Mouse (Mus musculus) C2C12 (cell line): Measurements from ENCODE around the gene Rif1. TPM values are rescaled to one million over a fixed set of nuclear protein-coding genes. Genes with fewer than 3 reads are reported as not detected.

Experiments
- H3K27me3 ChIP-seq: one replicate; pipeline ENCODE4 v1.6.1; 2011; ENCODE audit not compliant: control insufficient read depth, insufficient read depth, insufficient read length
- H3K36me3 ChIP-seq: one replicate; pipeline ENCODE4 v1.6.1; 2011; ENCODE audit not compliant: control insufficient read depth, insufficient read depth
- H3K4me3 ChIP-seq: one replicate; pipeline ENCODE4 v1.5.1; 2011; ENCODE audit warnings: mild to moderate bottlenecking, control low read depth; ENCODE audit not compliant: poor library complexity, insufficient read depth, severe bottlenecking
- H3K79me2 ChIP-seq: one replicate; pipeline ENCODE4 v1.6.1; 2011; ENCODE audit not compliant: control insufficient read depth, insufficient read depth
- H3K79me3 ChIP-seq: one replicate; pipeline ENCODE4 v1.6.1; 2011; ENCODE audit warnings: low read depth, control low read depth
- H3ac ChIP-seq: one replicate; pipeline ENCODE3; 2011; ENCODE audit warnings: low read depth; ENCODE audit not compliant: control insufficient read depth, insufficient read length
- CEBPB ChIP-seq: IDR thresholded peaks from one replicate; pipeline ENCODE4 v1.6.1; 2011; ENCODE audit warnings: low read depth, mild to moderate bottlenecking, control low read depth, moderate library complexity
- CTCF ChIP-seq: IDR thresholded peaks from one replicate; pipeline ENCODE4 v1.5.1; 2011; ENCODE audit not compliant: control insufficient read depth, insufficient read depth, insufficient read length
- FOSL1 ChIP-seq: IDR thresholded peaks from one replicate; pipeline ENCODE4 v1.8.0; 2011; ENCODE audit warnings: mild to moderate bottlenecking, low read length; ENCODE audit not compliant: poor library complexity, insufficient read depth, severe bottlenecking
- MAX ChIP-seq: IDR thresholded peaks from one replicate; pipeline ENCODE4 v1.6.1; 2011; ENCODE audit warnings: mild to moderate bottlenecking, control low read depth
- MYOD1 ChIP-seq: IDR thresholded peaks from one replicate; pipeline ENCODE4 v1.6.1; 2011; ENCODE audit warnings: low read depth; ENCODE audit not compliant: control insufficient read depth, insufficient read length
- MYOG ChIP-seq: IDR thresholded peaks from one replicate; pipeline ENCODE4 v1.6.1; 2011; ENCODE audit not compliant: control insufficient read depth, insufficient read length; ENCODE audit errors: extremely low read depth
- USF1 ChIP-seq: IDR thresholded peaks from one replicate; pipeline ENCODE4 v1.6.1; 2011; ENCODE audit warnings: low read depth, mild to moderate bottlenecking, control low read depth, moderate library complexity
- polyA plus RNA-seq: library from polyadenylated mRNA; unstranded; fragments of >200 nt; fragmentation: generic; extraction: Trizol; gene quantifications from one replicate; pipeline ENCODE4 v1.2.1, GENCODE M21; 2012; ENCODE audit warnings: missing spikeins

Gene Rif1
- polyA plus RNA-seq, 1 experiment = 2.9 TPM

DNA sequence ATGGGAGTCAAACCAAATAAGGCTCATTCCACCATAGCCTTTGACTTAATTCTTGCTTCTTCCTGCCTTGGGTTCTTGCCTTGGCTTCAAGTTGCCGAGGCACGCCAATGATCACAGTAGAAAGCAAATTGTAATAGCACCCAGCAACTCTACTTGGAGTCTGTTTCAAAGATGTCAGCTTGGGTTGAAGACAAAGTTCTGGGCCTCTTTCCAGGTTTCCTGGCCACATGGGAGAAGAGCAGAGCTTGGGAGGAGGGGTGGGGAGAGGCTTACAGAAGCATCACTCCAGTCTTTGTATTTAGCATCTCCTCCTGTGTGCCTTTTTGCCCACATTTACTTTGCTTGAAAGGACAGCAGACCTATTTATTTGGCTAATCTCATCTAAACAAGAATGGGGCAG lies 60.7 kb downstream of the Rif1 start:
- no peak overlapping the region for H3K4me3 ChIP-seq
- H3ac ChIP-seq = no peak overlapping the region
- TF ChIP-seq FOSL1 (no peak), CEBPB (no peak), MAX (no peak), USF1 (no peak), CTCF (no peak), MYOG (no peak), MYOD1 (no peak)
- H3K27me3 ChIP-seq = no peaks in the 10 kb centered on the region
- H3K79me2 ChIP-seq = no peaks in the 10 kb centered on the region
- H3K36me3 ChIP-seq = peaks cover 22% of the 10 kb centered on the region
- no peaks in the 10 kb centered on the region for H3K79me3 ChIP-seq

DNA sequence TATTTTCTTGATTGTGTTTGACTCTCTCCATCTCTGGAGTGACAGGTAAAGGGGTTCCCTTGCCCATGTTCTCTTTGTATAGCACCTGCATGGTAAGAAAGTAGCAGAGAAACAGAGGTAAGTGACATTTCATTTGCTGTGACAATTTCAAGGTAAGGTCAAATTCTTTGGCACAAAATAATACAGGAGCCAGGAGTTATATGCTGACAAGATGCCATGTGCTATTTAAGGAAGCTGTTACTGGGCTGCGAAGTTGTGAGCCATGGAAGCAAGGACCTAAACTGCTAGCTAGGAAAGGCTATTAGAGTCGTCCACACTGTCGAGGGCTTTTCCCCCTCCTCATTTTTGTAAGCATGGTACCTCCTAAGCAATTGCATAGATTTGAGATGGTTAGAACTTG lies 80.4 kb downstream of the Rif1 start:
- Histone ChIP-seq H3K27me3 (no peaks in the 10 kb centered on the region), H3K4me3 (no peak overlapping the region), H3ac (no peak overlapping the region), H3K36me3 (no peaks in the 10 kb centered on the region), H3K79me3 (no peaks in the 10 kb centered on the region), H3K79me2 (no peaks in the 10 kb centered on the region)
- TF ChIP-seq USF1 (no peak), MYOG (no peak), MAX (no peak), CTCF (no peak), MYOD1 (no peak), FOSL1 (no peak), CEBPB (no peak)

DNA sequence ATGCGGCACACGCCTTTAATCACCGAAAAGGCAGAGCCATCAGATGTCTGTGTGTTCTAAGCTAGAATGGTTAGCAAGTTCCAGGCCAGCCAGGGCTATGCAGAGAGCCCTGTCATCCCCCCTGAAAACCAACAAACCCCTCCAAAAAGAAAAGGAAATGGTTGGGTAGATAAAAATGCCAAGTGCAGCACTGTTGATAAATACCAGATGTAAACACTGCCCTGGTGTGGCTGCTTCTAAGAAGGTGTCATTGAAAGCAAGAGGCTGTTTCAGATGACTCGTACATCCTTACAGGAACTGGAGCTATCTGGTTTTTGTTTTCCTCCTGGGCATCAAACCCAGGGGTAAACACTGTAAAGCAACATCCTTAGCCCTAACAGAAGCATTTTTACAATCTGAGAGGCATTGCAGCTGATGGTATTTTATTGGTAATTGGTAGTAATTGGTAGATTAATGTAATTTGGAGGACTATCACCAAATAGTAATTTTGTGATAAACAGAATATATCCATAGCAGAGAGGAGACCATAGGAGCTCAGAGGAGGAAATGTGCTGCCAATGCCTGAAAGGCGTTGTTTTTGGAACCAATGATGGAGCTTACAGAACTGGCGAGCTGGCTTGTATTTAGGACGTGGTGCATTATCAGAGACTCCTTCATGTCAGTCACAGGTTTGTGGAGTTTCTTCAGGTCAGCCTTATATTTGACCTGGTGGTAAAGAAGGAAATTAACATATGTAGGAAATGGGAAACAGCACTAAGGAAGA lies 96.8 kb downstream of the Rif1 start:
- Histone ChIP-seq H3K79me3 (no peaks in the 10 kb centered on the region), H3K4me3 (no peak overlapping the region), H3K79me2 (no peaks in the 10 kb centered on the region), H3ac (no peak overlapping the region), H3K36me3 (no peaks in the 10 kb centered on the region), H3K27me3 (no peaks in the 10 kb centered on the region)
- TF ChIP-seq CEBPB (no peak), FOSL1 (no peak), MYOD1 (no peak), USF1 (no peak), MYOG (no peak), CTCF (no peak), MAX (no peak)

Other genes starting within 250 kb of the Rif1 start
- gene Rbm43, start 137.7 kb upstream of the Rif1 start, polyA plus RNA-seq = 0.98 TPM
- gene Nmi, start 99.3 kb upstream of the Rif1 start, polyA plus RNA-seq = 1.3 TPM
- gene Tnfaip6, start 34.8 kb upstream of the Rif1 start, polyA plus RNA-seq = 0.04 TPM